Mouse (Mus musculus) stomach, embryonic 14.5 days (tissue): ENCODE results near the gene Ciapin1. TPM values are rescaled to one million over a fixed set of nuclear protein-coding genes. Genes with fewer than 3 reads are reported as not detected.

Experiments
- ATAC-seq: fragments of 200-750 bp; cut with Nextera tagmentation; 2 replicates; pipeline ENCODE4 v1.8.0; 2017; ENCODE audit warnings: low read depth, moderate TSS enrichment; ENCODE audit not compliant: insufficient number of reproducible peaks, insufficient read depth, low FRiP score
- H3K27ac ChIP-seq: fragments of 300-500 bp; sonication (generic); 2 replicates; pipeline ENCODE4 v1.5.1; 2014; ENCODE audit warnings: mild to moderate bottlenecking, low read length, moderate library complexity, mixed read lengths
- H3K27me3 ChIP-seq: fragments of 300-500 bp; sonication (generic); 2 replicates; pipeline ENCODE4 v1.6.1; 2014; ENCODE audit warnings: low read length, control low read depth, mixed read lengths; ENCODE audit not compliant: control insufficient read depth, insufficient read depth
- H3K36me3 ChIP-seq: fragments of 300-500 bp; sonication (generic); 2 replicates; pipeline ENCODE4 v1.6.1; 2014; ENCODE audit warnings: mild to moderate bottlenecking, control low read depth, low read length, moderate library complexity, mixed read lengths; ENCODE audit not compliant: control insufficient read depth, insufficient read depth
- H3K4me1 ChIP-seq: fragments of 300-500 bp; sonication (generic); 2 replicates; pipeline ENCODE4 v1.6.1; 2014; ENCODE audit warnings: low read length, control low read depth, mixed read lengths; ENCODE audit not compliant: control insufficient read depth, insufficient read depth
- H3K4me2 ChIP-seq: fragments of 300-500 bp; sonication (generic); replicated peaks from 2 replicates; pipeline ENCODE4 v1.6.1; 2014; ENCODE audit warnings: low read depth, low read length, control low read depth
- H3K4me3 ChIP-seq: fragments of 300-500 bp; sonication (generic); 2 replicates; pipeline ENCODE4 v1.5.1; 2014; ENCODE audit warnings: low read depth, low read length, control low read depth
- H3K9ac ChIP-seq: fragments of 300-500 bp; sonication (generic); replicated peaks from 2 replicates; pipeline ENCODE4 v1.6.1; 2014; ENCODE audit warnings: low read depth, mild to moderate bottlenecking, control low read depth, low read length, moderate library complexity, mixed read lengths
- H3K9me3 ChIP-seq: fragments of 300-500 bp; sonication (generic); 2 replicates; pipeline ENCODE4 v1.6.1; 2016; ENCODE audit warnings: low read depth, low read length, control low read depth; ENCODE audit not compliant: control insufficient read depth
- WGBS: fragments of 180-500 bp; shearing (Covaris S2); extraction: QIAGEN DNeasy Blood & Tissue Kit; methylation state at CpG from one replicate; pipeline ENCODE4 v1.1.7; 2014; 5-methylcytosine and 5-hydroxymethylcytosine counted together
- polyA plus RNA-seq: library from polyadenylated mRNA; unstranded; fragments of >200 nt; fragmentation: Nextera tagmentation; extraction: Ambion mirVana; gene quantifications from 2 replicates; pipeline ENCODE4 v1.2.1, GENCODE M21; 2014

Ciapin1 gene
- polyA plus RNA-seq, 1 experiment from 2014 or later = 96.2 TPM

DNA sequence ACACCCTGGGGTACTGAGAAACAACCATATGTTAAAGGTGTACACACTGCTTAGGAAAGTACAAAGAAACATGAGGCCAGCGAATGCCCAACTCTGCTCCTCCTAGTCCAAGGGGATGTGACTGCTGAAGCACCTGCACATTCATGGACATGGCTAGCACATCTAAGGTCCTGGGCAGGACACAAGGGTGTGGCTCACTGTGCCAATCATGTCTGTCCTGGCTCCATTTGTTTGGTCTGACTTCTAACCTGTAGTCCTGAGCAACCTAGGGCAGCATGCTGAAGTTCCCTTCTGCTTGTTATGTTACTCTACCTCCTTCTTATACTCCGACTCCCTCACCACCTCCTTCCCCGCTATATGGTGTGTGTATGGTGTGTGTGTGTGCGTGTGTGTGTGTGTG lies 43.8 kb downstream of the Ciapin1 start:
- no peak overlapping the region for H3K27ac ChIP-seq
- 91% methylated on average over 4 of the region's 4 CpGs for WGBS
- H3K4me1 ChIP-seq = no peaks in the 10 kb centered on the region
- no peaks in the 10 kb centered on the region for H3K36me3 ChIP-seq
- H3K4me2 ChIP-seq = no peak overlapping the region
- H3K4me3 ChIP-seq = no peak overlapping the region
- no peaks in the 10 kb centered on the region for H3K27me3 ChIP-seq
- H3K9ac ChIP-seq = no peak overlapping the region
- ATAC-seq = no peak
- H3K9me3 ChIP-seq = no peaks in the 10 kb centered on the region

- no peak overlapping the region for H3K27ac ChIP-seq
- H3K9me3 ChIP-seq = no peaks in the 10 kb centered on the region
- H3K4me2 ChIP-seq = no peak overlapping the region
- ATAC-seq = no peak
- 75% methylated on average over 10 of the region's 10 CpGs for WGBS
- H3K27me3 ChIP-seq = no peaks in the 10 kb centered on the region
- H3K9ac ChIP-seq = no peak overlapping the region
- H3K36me3 ChIP-seq = no peaks in the 10 kb centered on the region
- no peaks in the 10 kb centered on the region for H3K4me1 ChIP-seq
- H3K4me3 ChIP-seq = no peak overlapping the region
These were observed 48.8 kb downstream of the Ciapin1 start for GRCm38 (mm10) chr8:94789256-94789955.

DNA sequence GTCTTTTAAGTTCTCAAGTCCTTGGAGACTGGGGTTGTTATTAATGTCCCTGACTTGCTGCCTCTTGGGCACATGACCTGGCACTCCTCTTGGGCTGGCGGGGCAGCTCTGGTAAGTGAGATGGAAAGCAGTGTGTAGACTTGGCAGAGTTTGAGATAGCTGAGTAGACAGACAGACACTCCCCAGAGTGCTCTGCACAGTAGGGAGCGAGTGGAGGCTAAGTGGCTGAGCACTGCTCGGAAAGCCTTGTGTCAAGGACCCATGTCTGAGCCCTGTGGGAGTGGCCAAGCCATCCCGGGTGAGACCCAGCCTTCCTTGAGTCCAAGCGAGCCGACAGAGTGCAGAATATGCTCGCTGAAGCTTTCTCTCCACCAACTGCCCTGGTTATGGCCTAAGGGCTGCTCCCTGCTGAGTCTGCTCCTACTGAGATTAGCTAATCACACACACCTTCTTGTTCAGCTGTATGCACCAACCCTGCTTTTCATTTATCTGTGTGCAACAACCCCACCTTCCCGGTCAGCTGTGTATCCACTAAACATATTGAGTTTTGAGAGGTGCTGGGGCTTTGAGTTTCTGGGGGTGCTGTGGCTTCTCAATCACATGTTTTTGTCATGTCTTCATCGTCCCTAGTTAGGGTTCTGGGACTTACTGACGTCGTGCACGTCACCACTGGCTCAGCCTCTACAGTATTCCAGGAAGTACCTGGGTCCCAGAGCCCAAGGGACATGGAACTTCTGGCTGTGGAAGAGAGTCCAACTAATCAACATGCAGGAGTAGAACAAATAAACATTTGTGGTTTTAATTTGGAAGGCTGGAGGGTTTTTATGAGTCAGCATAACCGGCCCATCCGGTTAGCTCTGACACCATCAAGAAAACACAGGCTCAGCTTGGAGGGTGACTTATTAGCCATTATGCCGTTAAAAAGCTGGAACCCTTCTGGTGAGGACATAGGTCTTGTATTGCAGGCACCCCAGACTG lies 50.3 kb downstream of the Ciapin1 start:
- Histone ChIP-seq H3K4me2 (no peak overlapping the region), H3K4me3 (no peak overlapping the region), H3K9ac (no peak overlapping the region), H3K4me1 (no peaks in the 10 kb centered on the region), H3K36me3 (no peaks in the 10 kb centered on the region), H3K27me3 (no peaks in the 10 kb centered on the region), H3K9me3 (no peaks in the 10 kb centered on the region), H3K27ac (no peak overlapping the region)
- ATAC-seq = peak; percentile 68; the same call in 1 of the 2 replicates
- WGBS = 69% methylated on average over 15 of the region's 15 CpGs

GRCm38 (mm10) chr8:94785995-94786595 lies 52.1 kb downstream of the Ciapin1 start:
- Histone ChIP-seq H3K27me3 (no peaks in the 10 kb centered on the region), H3K9me3 (no peaks in the 10 kb centered on the region), H3K4me3 (no peak overlapping the region), H3K4me1 (peaks cover 8% of the 10 kb centered on the region), H3K36me3 (no peaks in the 10 kb centered on the region), H3K27ac (no peak overlapping the region; the same call in 1 of the 2 replicates), H3K9ac (no peak overlapping the region), H3K4me2 (no peak overlapping the region)
- no peak for ATAC-seq
- WGBS = 67% methylated on average over 6 of the region's 6 CpGs

DNA sequence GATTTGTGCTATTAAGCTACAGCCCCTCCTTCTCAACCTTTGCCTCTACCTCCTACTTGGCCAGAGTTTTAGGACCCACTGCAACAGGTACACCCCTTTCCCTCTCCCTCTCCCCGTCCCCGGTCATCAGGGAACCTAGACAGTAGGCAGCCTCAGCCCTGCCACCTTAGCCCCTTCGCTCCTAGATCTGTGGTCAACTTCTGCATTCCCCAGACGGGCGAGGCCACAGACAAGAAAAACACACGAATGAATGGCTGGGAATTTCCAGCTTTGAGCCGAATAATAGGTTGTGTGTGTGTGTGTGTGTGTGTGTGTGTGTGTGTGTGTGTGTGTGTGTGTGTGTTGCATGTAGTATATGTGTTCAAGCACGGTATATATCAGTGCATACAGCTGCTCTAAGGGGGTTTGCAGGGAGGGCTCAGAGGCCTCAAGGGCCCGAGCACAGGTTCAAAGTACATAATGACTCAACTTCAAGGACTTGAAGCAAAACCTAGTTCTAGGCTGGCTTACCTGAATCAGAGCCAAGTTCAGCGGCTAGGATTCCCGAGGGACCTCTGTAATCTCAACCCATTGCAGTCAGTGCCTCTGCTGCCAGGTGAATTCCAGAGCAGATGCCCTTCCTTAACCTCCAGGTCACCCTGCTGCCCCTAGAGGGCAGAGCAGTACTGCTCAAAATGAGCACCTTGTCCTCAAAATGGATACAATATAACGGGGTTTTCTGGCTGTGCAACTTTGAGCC lies 52.7 kb downstream of the Ciapin1 start:
- no peak overlapping the region for H3K4me3 ChIP-seq
- no peaks in the 10 kb centered on the region for H3K9me3 ChIP-seq
- H3K27ac ChIP-seq = peak overlapping the region; percentile 39; the same call in 1 of the 2 replicates
- WGBS = 52% methylated on average over 12 of the region's 12 CpGs
- H3K9ac ChIP-seq = no peak overlapping the region
- no peak overlapping the region for H3K4me2 ChIP-seq
- ATAC-seq = peak; percentile 57; the same call in 1 of the 2 replicates
- no peaks in the 10 kb centered on the region for H3K27me3 ChIP-seq
- peaks cover 9% of the 10 kb centered on the region for H3K4me1 ChIP-seq
- H3K36me3 ChIP-seq = no peaks in the 10 kb centered on the region

DNA sequence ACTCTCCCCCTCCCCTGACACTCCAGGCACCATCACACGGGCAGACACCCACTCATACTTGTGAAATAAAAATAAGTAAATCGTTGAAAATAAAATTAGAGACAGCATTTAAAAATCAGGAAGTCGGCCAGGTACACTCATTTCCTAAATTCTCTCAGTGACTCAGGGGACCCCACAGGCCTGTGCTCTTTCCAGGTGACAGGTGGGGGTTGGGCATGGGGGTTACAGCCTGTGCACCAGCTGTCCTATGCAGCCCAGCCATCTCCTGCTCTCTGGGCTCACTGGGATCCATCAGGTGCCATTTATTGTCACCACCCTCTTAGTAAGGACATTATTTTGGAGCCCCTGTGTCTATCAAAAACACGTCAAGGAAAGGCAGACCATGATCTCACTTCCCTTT lies 54.3 kb downstream of the Ciapin1 start:
- no peak for ATAC-seq
- Histone ChIP-seq H3K27ac (no peak overlapping the region), H3K27me3 (no peaks in the 10 kb centered on the region), H3K4me2 (no peak overlapping the region), H3K4me3 (no peak overlapping the region), H3K4me1 (peaks cover 10% of the 10 kb centered on the region), H3K9ac (no peak overlapping the region), H3K9me3 (no peaks in the 10 kb centered on the region), H3K36me3 (no peaks in the 10 kb centered on the region)
- 73% methylated on average over 4 of the region's 4 CpGs for WGBS

- Histone ChIP-seq H3K36me3 (no peaks in the 10 kb centered on the region), H3K9me3 (no peaks in the 10 kb centered on the region), H3K9ac (no peak overlapping the region), H3K4me3 (no peak overlapping the region), H3K4me1 (peaks cover 18% of the 10 kb centered on the region), H3K27ac (no peak overlapping the region), H3K27me3 (no peaks in the 10 kb centered on the region), H3K4me2 (peak overlapping the region; percentile 18; the same call in 1 of the 2 replicates)
- WGBS = 7% methylated on average over 11 of the region's 11 CpGs
- peak; percentile 59 for ATAC-seq
These were observed 56.3 kb downstream of the Ciapin1 start for GRCm38 (mm10) chr8:94781838-94782235.
